9 mouse cellular contexts compared by ENCODE assay signal in genomic region chr10:120130621-120131020, GRCm38 (mm10). TPM values are rescaled to one million over a fixed set of nuclear protein-coding genes. Genes with fewer than 3 reads are reported as not detected.
DNase-seq lines count a peak whose midpoint lies in the region; ATAC-seq and TF ChIP-seq lines count a peak whose summit lies in the region.
"Had no signal": no experiment of that assay in that cellular context is flagged by ENCODE, and none has a peak within 500 bp of the region (broad histone marks: within the 10 kb centered on the region; RNA-seq: fewer than 3 reads in every experiment).

No protein-coding gene starts in this region.

- H3K79me2 ChIP-seq in heart, adult 2 months (replicated peaks; ENCODE audit: control insufficient read depth, insufficient read depth, low read length) = no peaks in the 10 kb centered on the region

- H3K9ac ChIP-seq in heart, adult 2 months (ENCODE audit: low read depth, low read length) = no peak overlapping the region
- no peak overlapping the region for H3K9ac ChIP-seq in hindbrain, embryonic 14.5 days
- H3K9ac ChIP-seq: embryonic facial prominence, embryonic 12.5 days had no signal

- no peak for ATAC-seq in hindbrain, embryonic 14.5 days (ENCODE audit: low FRiP score)
- ATAC-seq in monocyte, adult 5-6 weeks (replicated peaks; ENCODE audit: insufficient number of reproducible peaks, low FRiP score, low TSS enrichment, poor library complexity, severe bottlenecking) = no peak

- no peaks in the 10 kb centered on the region for H3K9me3 ChIP-seq in hindbrain, embryonic 14.5 days (ENCODE audit: control insufficient read depth, low read length)
- H3K9me3 ChIP-seq: embryonic facial prominence, embryonic 12.5 days had no signal

- peak; percentile 71 for TF ChIP-seq CTCF in heart, adult 2 months (IDR thresholded peaks at IDR 0.05)

- no peaks in the 10 kb centered on the region for H3K4me1 ChIP-seq in heart, adult 2 months (ENCODE audit: control insufficient read depth, insufficient read depth, low read length)
- peaks cover 3% of the 10 kb centered on the region; the same call in 1 of the 2 replicates for H3K4me1 ChIP-seq in hindbrain, embryonic 14.5 days (replicated peaks; ENCODE audit: control insufficient read depth, insufficient read depth, low read length)

- WGBS in heart, adult 2 months = 62% methylated on average over 16 of the region's 16 CpGs
- 69% methylated on average over 16 of the region's 16 CpGs for WGBS in hindbrain, embryonic 14.5 days

- H3K27me3 ChIP-seq in heart, adult 2 months (ENCODE audit: control insufficient read depth, insufficient read depth, low read length) = peaks cover 2% of the 10 kb centered on the region; the same call in 1 of the 2 replicates
- no peaks in the 10 kb centered on the region for H3K27me3 ChIP-seq in hindbrain, embryonic 14.5 days (ENCODE audit: control insufficient read depth, insufficient read depth, low read length)
- H3K27me3 ChIP-seq: embryonic facial prominence, embryonic 12.5 days had no signal

- intact Hi-C loops in heart, adult 2 months (cut with DNase I) = no loop called here
- intact Hi-C loops in left cerebral cortex, postnatal 14 days (cut with DNase I) = loop anchor here (10.0 kb wide), 1 partner anchor 74 kb away; the partner anchor contains the start of genes Irak3 and Tmbim4

- peak in 1 of 2 experiments; percentile 13 for DNase-seq in heart, adult 2 months
- no peak for DNase-seq in heart, adult 9 months (ENCODE audit: low spot score in 2 of 2)
- DNase-seq in CD4-positive helper T cell, adult 2 months (ENCODE audit: low read depth, low spot score) = peak; percentile 24
- DNase-seq in adrenal gland, postnatal 25 days = peak; percentile 26
- peak; percentile 72 for DNase-seq in hindbrain, embryonic 14.5 days (ENCODE audit: low spot score)
- DNase-seq in left cerebral cortex, postnatal 14 days (ENCODE audit: low spot score in 2 of 2) = peak; percentile 72 to 78
- DNase-seq in retina, postnatal 1 day = peak; percentile 65

- H3K4me2 ChIP-seq in hindbrain, embryonic 14.5 days (replicated peaks) = no peak overlapping the region
- H3K4me2 ChIP-seq: embryonic facial prominence, embryonic 12.5 days had no signal

- no peak overlapping the region for H3K4me3 ChIP-seq in heart, adult 2 months
- H3K4me3 ChIP-seq in hindbrain, embryonic 14.5 days (replicated peaks; ENCODE audit: low read length) = no peak overlapping the region
- H3K4me3 ChIP-seq: embryonic facial prominence, embryonic 12.5 days had no signal

- H3K27ac ChIP-seq in heart, adult 2 months = no peak overlapping the region
- H3K27ac ChIP-seq in hindbrain, embryonic 14.5 days = no peak overlapping the region
- H3K27ac ChIP-seq: embryonic facial prominence, embryonic 12.5 days had no signal

- TF ChIP-seq EP300 in heart, adult 2 months (IDR thresholded peaks at IDR 0.05; ENCODE audit: insufficient read depth, low read depth, low read length) = no peak

- H3K36me3 ChIP-seq in heart, adult 2 months (ENCODE audit: control insufficient read depth, insufficient read depth, low read length) = no peaks in the 10 kb centered on the region
- no peaks in the 10 kb centered on the region for H3K36me3 ChIP-seq in hindbrain, embryonic 14.5 days (replicated peaks; ENCODE audit: control insufficient read depth, insufficient read depth)
- H3K36me3 ChIP-seq: embryonic facial prominence, embryonic 12.5 days had no signal

- no peak for TF ChIP-seq POLR2A in heart, adult 2 months (IDR thresholded peaks at IDR 0.05; ENCODE audit: insufficient read depth, low read depth, low read length)

RNA-seq across cellular contexts. Expression of gene Helb, which starts 17.8 kb away (rescaled TPM):
- total RNA-seq in heart, adult 2 months (2021) = 10 to 100 TPM in 1 of 2 experiments, 1 to 10 TPM in 1; 7.7 to 11.0 TPM
- 3.7 and 7.1 TPM in 2 replicates for polyA plus RNA-seq in heart, adult 2 months (2012; rRNA removed)
- total RNA-seq in adrenal gland, postnatal 25 days (2021) = 11.8 and 16.8 TPM in 2 replicates
- 2.0 and 2.2 TPM in 2 replicates for polyA plus RNA-seq in hindbrain, embryonic 14.5 days (2014; fragmentation: Nextera tagmentation; extraction: Ambion mirVana)
- total RNA-seq in left cerebral cortex, postnatal 14 days (2021) = 1 to 10 TPM; 3.1 to 3.7 TPM
- total RNA-seq in monocyte, adult 5-6 weeks (2017) = 36.8 to 41.4 TPM (median 40.0 TPM) in 3 replicates

Comparison
In these comparisons a context has a peak if more than half of its experiments do, and no peak if none do; other contexts are left out.
1. DNase-seq: peak in CD4-positive helper T cell, adult 2 months (single experiment), adrenal gland, postnatal 25 days (single experiment), hindbrain, embryonic 14.5 days (single experiment), left cerebral cortex, postnatal 14 days (2 of 2) and retina, postnatal 1 day (single experiment); none in heart, adult 9 months (0 of 2).